Mouse (Mus musculus): ENCODE data around the gene Asb8. TPM values are rescaled to one million over a fixed set of nuclear protein-coding genes. Genes with fewer than 3 reads are reported as not detected.

The Asb8 gene
- polyA plus RNA-seq, 1 experiment from 2014 or later = 48.5 TPM

DNA sequence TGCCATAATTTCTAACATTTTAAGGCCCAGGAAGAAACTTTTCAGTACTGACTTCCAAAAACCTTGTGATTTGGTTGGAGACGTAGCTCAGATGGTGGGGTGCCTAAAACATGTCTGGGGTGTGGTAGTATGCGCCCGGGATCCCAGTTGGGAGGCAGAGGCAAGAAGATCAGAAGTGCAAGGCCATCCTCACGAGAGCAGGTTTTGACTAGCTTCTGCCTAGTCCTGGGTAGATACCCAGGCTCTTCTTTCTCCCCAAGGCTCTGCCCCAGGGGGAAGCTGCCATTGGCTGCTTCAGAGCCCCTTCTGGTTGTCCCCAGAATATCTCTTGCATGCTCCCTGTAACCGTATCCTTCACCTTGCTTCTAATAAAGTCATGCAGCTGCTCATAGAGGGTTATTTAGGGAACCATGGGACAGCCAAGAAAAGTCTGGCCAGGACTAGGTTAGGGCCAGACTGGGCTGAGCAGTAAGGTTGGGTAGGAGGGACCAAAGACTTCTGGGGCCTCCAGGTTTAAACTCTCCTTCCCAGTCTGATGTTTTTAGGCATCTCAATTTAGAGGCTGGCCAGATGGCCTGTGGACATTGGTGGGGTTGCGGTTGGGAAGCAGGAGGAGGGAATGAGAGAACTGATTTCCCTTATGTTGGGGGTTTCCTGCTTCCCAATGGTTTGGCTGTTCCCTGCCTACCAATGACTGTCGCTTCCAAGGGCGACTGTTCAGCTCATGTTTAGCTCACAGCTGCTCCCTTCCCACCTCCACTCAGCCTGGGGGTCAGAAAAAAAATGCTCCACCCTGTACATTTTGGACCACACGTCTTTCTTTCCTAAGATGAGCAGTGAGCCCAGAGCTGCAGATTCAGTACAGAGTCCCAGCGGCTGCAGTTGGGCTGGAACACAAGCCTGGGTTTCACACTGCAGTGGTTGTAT lies 50.3 kb downstream of the Asb8 start:
- H3K4me3 ChIP-seq (replicated peaks) = no peak overlapping the region
- no peak overlapping the region for H3K4me2 ChIP-seq (replicated peaks)
- no peaks in the 10 kb centered on the region for H3K9me3 ChIP-seq (replicated peaks)
- H3K27ac ChIP-seq (replicated peaks) = no peak overlapping the region; the same call in 1 of the 2 replicates
- ATAC-seq (ENCODE audit: insufficient number of reproducible peaks, low FRiP score, low TSS enrichment, low read depth) = peak; percentile 48; the same call in 1 of the 2 replicates
- peaks cover 42% of the 10 kb centered on the region for H3K36me3 ChIP-seq
- H3K9ac ChIP-seq = no peak overlapping the region
- H3K4me1 ChIP-seq = no peaks in the 10 kb centered on the region
- 81% methylated on average over 10 of the region's 10 CpGs for WGBS
- H3K27me3 ChIP-seq = no peaks in the 10 kb centered on the region

DNA sequence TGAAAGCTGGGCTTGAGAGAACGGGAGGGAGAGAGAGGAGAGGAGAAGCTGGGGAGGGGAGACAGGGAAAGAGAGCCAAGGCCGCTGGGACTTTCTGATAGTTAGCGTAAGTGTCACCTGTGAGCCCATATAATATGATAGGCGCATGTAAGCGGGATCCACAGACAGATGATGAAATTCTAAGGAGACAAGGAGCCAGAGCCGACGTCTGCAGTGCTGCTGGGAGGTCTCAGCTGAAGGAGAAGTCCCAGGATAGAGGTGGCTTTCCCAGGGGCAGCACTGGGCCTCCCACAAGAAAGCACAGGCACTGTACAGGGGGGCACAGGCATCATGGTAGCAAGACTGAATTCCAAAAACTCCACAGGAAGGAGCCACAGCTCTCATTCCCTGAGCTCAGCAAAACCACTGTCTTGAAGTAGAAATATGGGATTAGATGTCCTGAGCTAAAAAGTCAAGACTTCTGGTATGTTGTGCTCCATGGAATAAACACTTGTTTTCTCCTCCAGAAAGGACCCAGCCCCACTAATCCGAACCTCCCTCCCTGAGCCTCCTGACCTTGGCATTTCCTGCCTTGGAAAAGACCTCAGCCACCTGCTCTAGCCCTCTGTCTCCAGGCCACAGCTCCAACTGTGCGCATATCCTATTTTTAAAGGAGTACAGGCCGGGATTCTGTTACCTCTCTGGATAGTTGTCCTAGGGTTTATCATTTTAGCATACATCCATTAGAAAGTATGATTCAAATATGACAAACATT lies 51.1 kb downstream of the Asb8 start:
- 75% methylated on average over 10 of the region's 10 CpGs for WGBS
- H3K27ac ChIP-seq (replicated peaks) = no peak overlapping the region
- peaks cover 2% of the 10 kb centered on the region for H3K4me1 ChIP-seq
- no peak overlapping the region for H3K4me2 ChIP-seq (replicated peaks)
- peaks cover 36% of the 10 kb centered on the region for H3K36me3 ChIP-seq
- H3K9ac ChIP-seq = no peak overlapping the region
- H3K27me3 ChIP-seq = no peaks in the 10 kb centered on the region
- H3K4me3 ChIP-seq (replicated peaks) = no peak overlapping the region
- no peaks in the 10 kb centered on the region for H3K9me3 ChIP-seq (replicated peaks)
- ATAC-seq (ENCODE audit: insufficient number of reproducible peaks, low FRiP score, low TSS enrichment, low read depth) = no peak

GRCm38 (mm10) chr15:98111791-98112190 lies 53.6 kb downstream of the Asb8 start:
- Histone ChIP-seq H3K27me3 (no peaks in the 10 kb centered on the region), H3K36me3 (peaks cover 16% of the 10 kb centered on the region), H3K4me2 (replicated peaks) (no peak overlapping the region), H3K4me1 (peaks cover 16% of the 10 kb centered on the region), H3K9me3 (replicated peaks) (no peaks in the 10 kb centered on the region), H3K9ac (no peak overlapping the region), H3K4me3 (replicated peaks) (no peak overlapping the region), H3K27ac (replicated peaks) (no peak overlapping the region)
- no peak for ATAC-seq (ENCODE audit: insufficient number of reproducible peaks, low FRiP score, low TSS enrichment, low read depth)
- 69% methylated on average over 5 of the region's 5 CpGs for WGBS

DNA sequence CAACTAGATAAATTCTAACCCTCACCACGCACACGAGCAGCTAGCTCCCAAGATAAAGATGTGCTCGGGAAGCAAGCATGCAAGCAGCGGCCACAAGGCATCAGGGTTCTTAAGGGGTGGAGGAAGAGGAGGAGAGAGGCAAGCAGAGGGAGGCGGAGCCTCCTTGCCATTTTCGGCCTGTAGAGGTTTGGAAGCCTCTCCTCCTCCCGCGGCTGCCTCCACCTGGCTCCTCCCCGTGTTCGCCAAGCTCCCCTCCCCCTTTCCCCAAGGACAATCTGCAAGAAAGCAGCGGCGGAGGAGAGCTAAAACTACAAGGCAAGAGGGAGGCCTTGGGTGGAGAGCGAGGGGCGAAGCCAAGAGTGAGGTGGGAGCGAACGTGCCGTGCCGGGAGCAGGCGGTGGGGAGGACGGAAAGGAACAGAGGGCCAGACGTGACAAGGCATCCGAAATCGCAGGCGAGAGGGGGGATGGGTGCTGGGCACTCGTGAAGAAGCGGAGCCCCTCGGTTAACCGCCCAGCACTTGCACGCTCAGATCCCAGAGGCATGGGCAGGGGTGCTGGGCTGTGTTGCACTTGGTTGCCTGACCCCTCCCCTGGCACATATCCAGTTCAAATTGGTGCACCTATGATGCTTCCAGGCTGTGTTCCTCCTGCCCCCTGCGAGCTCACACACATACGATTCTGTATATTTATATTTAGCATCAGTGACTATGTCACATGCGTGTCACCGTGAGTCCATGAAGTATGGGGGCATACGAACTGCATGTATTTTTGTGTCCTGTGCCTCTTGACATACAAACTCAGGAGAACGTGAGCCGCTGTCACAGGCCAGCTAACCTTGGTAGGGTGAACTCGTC lies 56.9 kb downstream of the Asb8 start:
- peaks cover 4% of the 10 kb centered on the region; the same call in 1 of the 2 replicates for H3K36me3 ChIP-seq
- 3% methylated on average over 37 of the region's 37 CpGs for WGBS
- peaks cover 16% of the 10 kb centered on the region for H3K4me1 ChIP-seq
- no peaks in the 10 kb centered on the region for H3K9me3 ChIP-seq (replicated peaks)
- peak overlapping the region; percentile 67 for H3K4me3 ChIP-seq (replicated peaks)
- no peaks in the 10 kb centered on the region for H3K27me3 ChIP-seq
- peak overlapping the region; percentile 69 for H3K9ac ChIP-seq
- ATAC-seq (ENCODE audit: insufficient number of reproducible peaks, low FRiP score, low TSS enrichment, low read depth) = peak; percentile 92
- H3K27ac ChIP-seq (replicated peaks) = peak overlapping the region; percentile 82
- H3K4me2 ChIP-seq (replicated peaks) = peak overlapping the region; percentile 78

DNA sequence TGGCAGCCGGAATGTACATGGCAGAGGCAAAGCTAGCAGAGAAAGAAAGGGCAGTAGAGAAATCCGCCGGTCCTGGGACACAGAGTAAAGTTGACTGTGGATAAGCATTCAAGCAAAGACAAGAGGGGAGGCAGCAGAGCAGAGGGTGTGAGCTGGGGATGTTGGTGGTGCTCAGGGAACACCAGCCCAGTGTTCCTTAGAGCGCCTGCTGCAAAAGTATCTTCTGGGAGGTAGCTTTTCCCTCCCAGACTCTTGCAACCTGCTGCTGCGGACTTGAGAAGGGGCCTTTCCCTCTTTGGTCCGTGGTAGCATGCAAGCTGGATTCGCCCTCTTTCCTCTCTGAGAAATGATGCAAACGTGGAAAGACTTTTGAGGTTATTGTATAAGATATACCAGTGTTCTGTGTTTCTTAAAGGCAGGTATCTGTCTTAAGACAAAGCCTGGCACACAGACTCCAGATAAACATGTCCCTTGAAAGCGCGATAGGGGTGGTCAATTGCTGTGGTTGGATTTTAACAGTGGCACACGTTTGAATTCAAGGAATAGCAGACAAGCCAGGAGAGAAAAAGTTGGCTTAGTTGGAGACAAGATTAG lies 57.6 kb downstream of the Asb8 start:
- 40% methylated on average over 11 of the region's 11 CpGs for WGBS
- no peaks in the 10 kb centered on the region for H3K9me3 ChIP-seq (replicated peaks)
- no peak for ATAC-seq (ENCODE audit: insufficient number of reproducible peaks, low FRiP score, low TSS enrichment, low read depth)
- H3K36me3 ChIP-seq = peaks cover 4% of the 10 kb centered on the region; the same call in 1 of the 2 replicates
- H3K9ac ChIP-seq = peak overlapping the region; percentile 69
- peak overlapping the region; percentile 78 for H3K4me2 ChIP-seq (replicated peaks)
- H3K27ac ChIP-seq (replicated peaks) = peak overlapping the region; percentile 82; the same call in 1 of the 2 replicates
- no peaks in the 10 kb centered on the region for H3K27me3 ChIP-seq
- peaks cover 16% of the 10 kb centered on the region for H3K4me1 ChIP-seq
- H3K4me3 ChIP-seq (replicated peaks) = peak overlapping the region; percentile 67

- Histone ChIP-seq H3K9ac (no peak overlapping the region), H3K4me3 (replicated peaks) (no peak overlapping the region), H3K4me2 (replicated peaks) (no peak overlapping the region), H3K36me3 (peaks cover under 1% of the 10 kb centered on the region; the same call in 1 of the 2 replicates), H3K27ac (replicated peaks) (no peak overlapping the region), H3K4me1 (peaks cover 16% of the 10 kb centered on the region), H3K27me3 (no peaks in the 10 kb centered on the region), H3K9me3 (replicated peaks) (no peaks in the 10 kb centered on the region)
- whole genome bisulfite sequencing = 87% methylated on average over 6 of the region's 6 CpGs
- no peak for ATAC-seq (ENCODE audit: insufficient number of reproducible peaks, low FRiP score, low TSS enrichment, low read depth)
Observed at GRCm38 (mm10) chr15:98107230-98107629, 58.2 kb downstream of the Asb8 start.

DNA sequence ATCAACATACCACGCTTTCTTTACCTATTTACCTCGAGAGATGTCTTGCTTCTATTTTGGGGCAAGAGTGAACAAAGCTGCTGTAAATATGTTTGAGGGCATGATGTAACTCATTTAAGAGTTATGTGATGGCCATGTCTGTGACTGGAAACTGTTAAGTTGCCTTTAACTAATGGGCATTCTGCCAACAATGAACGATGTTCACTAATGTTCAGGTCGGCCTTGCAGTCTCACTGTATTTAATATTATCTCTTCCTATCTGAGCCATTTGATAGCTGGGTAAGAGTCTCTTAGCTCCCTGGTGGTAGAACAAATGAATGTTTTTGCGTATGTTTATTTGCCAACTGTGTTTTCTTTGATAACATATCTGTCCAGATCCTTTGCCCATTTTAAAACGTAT lies 58.9 kb downstream of the Asb8 start:
- Histone ChIP-seq H3K9me3 (replicated peaks) (no peaks in the 10 kb centered on the region), H3K27me3 (no peaks in the 10 kb centered on the region), H3K9ac (no peak overlapping the region), H3K36me3 (no peaks in the 10 kb centered on the region), H3K4me1 (peaks cover 16% of the 10 kb centered on the region), H3K4me3 (replicated peaks) (no peak overlapping the region), H3K27ac (replicated peaks) (no peak overlapping the region), H3K4me2 (replicated peaks) (no peak overlapping the region)
- no peak for ATAC-seq (ENCODE audit: insufficient number of reproducible peaks, low FRiP score, low TSS enrichment, low read depth)
- WGBS = 67% methylated on average over 6 of the region's 6 CpGs

- no peak for ATAC-seq (ENCODE audit: insufficient number of reproducible peaks, low FRiP score, low TSS enrichment, low read depth)
- WGBS = 88% methylated on average over 6 of the region's 6 CpGs
- no peak overlapping the region for H3K4me3 ChIP-seq (replicated peaks)
Observed at GRCm38 (mm10) chr15:98102401-98102800, 63.0 kb downstream of the Asb8 start.

DNA sequence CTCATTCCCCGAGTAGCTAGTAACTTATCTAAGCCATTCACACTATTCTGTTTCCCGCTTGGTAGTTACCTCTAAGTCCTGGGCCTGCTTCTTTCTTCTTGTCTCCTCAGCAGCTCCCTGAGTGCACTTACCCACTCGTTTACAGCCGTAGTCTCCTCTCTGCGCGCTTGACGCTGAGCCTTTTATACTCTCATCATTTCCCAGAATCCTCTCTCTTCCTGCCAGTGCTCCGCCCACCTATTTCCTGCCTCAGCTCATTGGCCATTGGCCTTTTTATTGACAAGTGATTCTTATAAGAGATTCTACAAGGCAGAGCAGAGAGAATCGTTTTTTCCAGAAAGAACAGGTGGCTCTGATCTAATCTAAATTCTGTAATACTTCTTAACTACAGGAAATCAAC lies 66.9 kb downstream of the Asb8 start:
- no peaks in the 10 kb centered on the region for H3K9me3 ChIP-seq (replicated peaks)
- H3K27me3 ChIP-seq = no peaks in the 10 kb centered on the region
- H3K4me2 ChIP-seq (replicated peaks) = no peak overlapping the region
- peaks cover 3% of the 10 kb centered on the region; the same call in 1 of the 2 replicates for H3K4me1 ChIP-seq
- no peak overlapping the region for H3K4me3 ChIP-seq (replicated peaks)
- no peak for ATAC-seq (ENCODE audit: insufficient number of reproducible peaks, low FRiP score, low TSS enrichment, low read depth)
- H3K27ac ChIP-seq (replicated peaks) = no peak overlapping the region
- 82% methylated on average over 9 of the region's 9 CpGs for WGBS
- no peaks in the 10 kb centered on the region for H3K36me3 ChIP-seq
- H3K9ac ChIP-seq = no peak overlapping the region

More at GRCm38 (mm10) chr15:98102401-98102800, 63.0 kb downstream of the Asb8 start:
- Histone ChIP-seq H3K27me3 (no peaks in the 10 kb centered on the region), H3K9ac (no peak overlapping the region), H3K27ac (replicated peaks) (no peak overlapping the region), H3K36me3 (no peaks in the 10 kb centered on the region), H3K9me3 (replicated peaks) (no peaks in the 10 kb centered on the region), H3K4me1 (0 out of 2 replicates have a peak, but pooled peaks cover 2% of the 10 kb centered on the region), H3K4me2 (replicated peaks) (no peak overlapping the region)

DNA sequence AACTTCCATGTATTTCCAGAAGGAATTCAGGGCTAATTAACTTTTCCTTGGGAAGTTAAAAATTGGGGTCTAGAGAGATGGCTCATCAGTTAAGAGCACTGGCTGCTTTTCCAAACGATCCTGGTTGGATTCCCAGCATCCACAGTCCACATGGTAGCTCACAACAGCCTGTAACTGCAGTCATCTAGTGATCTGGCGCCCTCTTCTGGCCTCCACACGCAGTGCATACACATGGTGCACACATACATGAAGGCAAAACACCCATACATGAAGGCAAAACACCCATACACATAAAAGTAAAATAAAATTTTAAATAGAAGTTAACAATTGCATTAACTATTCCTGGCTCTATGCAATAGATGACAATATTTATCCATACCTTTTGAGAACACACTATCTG lies 68.5 kb downstream of the Asb8 start:
- no peak for ATAC-seq (ENCODE audit: insufficient number of reproducible peaks, low FRiP score, low TSS enrichment, low read depth)
- no peak overlapping the region for H3K9ac ChIP-seq
- H3K9me3 ChIP-seq (replicated peaks) = no peaks in the 10 kb centered on the region
- H3K27me3 ChIP-seq = no peaks in the 10 kb centered on the region
- no peak overlapping the region for H3K4me3 ChIP-seq (replicated peaks)
- H3K36me3 ChIP-seq = no peaks in the 10 kb centered on the region
- 52% methylated on average over 3 of the region's 3 CpGs for WGBS
- H3K4me1 ChIP-seq = peaks cover 8% of the 10 kb centered on the region
- H3K27ac ChIP-seq (replicated peaks) = no peak overlapping the region
- H3K4me2 ChIP-seq (replicated peaks) = no peak overlapping the region
